Mouse (Mus musculus): ENCODE measurements around the gene Tmem120b. TPM values are rescaled to one million over a fixed set of nuclear protein-coding genes. Genes with fewer than 3 reads are reported as not detected.

The Tmem120b gene
- 2.3 and 2.6 TPM in 2 replicates for total RNA-seq (2023)

DNA sequence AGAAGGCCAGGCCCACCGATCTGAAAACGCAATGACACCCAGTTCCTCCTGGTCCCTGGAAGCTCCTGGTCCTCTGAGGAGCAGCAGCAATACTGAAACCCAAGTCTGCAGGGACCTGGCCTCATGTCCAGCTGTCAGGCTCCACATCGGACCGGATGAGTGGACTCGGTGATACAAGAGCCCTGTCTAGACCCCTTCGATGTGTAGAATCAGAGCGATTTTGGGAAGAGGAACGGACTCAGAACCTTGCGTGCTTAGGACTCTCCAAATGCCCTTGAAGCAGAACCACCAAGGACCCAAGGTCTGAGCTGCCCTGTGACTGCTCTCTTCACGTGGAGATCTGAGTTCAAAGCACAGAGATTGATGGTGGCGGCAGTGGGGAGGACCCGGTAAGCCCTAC, at the start of gene Tmem120b:
Tmem120b (plus strand) TSS at position 301 of the 400 bp plus-strand sequence.

DNA sequence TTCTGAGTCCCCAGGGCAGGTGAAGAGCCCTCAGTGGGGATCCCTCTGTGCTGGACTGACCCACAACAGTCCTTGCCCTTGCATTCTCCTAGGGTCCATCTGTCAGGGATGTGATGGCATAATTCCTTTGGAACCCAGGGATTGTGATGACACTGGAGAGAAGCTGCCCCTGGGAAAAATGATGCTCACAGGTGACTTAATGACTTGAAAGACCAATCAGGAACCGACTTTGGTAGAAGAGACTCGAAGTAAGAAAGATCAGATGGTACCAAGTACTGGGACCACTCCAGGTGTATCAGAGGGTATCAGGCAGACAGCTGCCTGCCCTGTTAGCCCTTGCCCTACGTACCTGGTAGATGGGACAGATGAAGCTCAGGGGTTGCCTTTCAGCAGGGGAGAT, 21.3 kb upstream of the Tmem120b start, which contains the start of gene Morn3:
Morn3 (minus strand) TSS at position 101 of the 400 bp plus-strand sequence.

DNA sequence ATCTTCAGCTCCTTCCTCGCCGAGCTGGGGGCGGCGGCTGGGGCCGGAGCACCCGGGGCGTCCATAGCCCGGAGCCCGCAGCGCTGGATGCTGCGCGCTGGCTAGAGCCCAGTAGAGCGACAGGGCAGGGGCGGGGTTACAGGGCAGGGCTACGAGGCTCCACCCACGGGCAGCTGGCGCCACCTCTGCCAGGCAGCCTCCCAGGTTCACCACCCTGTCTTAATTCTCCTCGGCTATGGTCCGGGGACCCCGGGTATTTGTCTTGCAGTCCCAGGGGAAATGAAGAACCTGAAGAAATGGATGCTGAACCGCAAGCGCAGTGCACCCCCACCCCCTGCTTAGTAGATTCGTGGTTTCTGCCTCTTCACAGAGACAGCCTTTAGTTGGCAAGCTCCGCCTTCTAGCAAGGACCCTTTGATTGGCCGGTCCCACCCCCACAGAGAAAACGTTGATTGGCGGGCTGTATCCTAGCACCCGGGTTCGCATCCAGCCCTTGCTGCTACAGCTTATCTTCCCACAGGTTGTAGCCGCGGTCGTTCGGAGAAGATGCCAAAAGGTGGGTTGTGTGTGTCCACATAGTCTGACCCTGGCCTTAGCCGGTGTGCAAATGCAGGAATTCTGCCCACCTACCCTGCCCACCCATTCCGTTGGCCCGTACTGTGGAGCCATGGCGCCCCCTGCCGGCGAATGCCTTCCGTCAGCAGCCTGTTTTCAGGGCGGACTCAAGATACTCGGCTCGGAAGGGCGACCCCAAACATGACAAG, 64.3 kb downstream of the Tmem120b start, which contains the start of gene Rhof:
Rhof (minus strand) TSS at position 385 of the 764 bp plus-strand sequence.

DNA sequence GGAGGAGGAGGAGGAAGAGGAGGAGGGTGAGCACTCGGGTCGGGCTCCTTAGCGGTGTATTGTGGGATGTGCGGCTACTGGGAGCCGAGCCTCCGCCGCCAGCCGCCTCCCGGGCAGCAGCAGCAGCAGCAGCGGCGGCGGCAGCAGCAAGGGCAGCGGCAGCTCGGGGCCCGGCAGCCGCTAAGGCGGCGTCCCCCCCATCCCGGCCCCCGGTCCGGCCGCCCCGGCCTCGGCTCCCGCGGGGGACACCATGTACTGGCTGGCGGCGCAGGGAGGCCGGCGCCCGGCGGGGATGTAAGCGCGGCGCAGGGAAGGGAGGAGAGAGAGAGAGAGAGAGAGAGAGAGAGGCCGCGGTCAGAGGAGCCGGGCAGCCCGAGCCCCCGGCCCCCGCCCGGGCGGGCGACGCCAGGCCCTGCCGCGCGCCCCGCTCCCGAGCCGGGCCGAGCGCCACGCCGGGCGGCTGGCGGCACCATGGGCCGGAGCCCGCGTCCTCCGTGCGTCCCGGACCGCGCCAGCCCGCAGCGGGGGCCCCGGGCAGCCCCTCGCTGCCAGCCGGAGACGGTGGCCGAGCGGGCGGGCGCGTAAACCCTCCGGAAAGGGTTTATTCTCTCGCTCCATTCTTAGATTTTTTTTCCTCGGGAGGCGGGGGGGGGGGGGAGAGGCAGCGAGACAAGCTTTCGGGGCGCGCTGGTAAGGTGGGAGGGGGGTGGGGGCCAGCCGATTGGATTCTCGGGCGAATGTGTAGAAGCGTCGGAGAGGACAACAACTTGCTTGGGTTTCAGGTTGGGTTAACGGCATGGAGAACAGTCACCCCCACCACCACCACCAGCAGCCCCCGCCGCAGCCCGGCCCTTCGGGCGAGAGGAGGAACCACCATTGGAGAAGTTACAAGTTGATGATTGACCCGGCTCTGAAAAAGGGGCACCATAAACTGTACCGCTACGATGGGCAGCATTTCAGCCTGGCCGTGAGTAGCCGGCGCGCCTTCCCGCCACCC, 74.2 kb downstream of the Tmem120b start, which contains the start of gene Setd1b:
Setd1b (plus strand) TSS at position 33 of the 997 bp plus-strand sequence.

Other genes with a start within 250 kb of the Tmem120b start
- gene Anapc5, start 247.1 kb upstream of the Tmem120b start, total RNA-seq (2023): 117 and 180 TPM in 2 replicates
- 44.0 and 62.0 TPM in 2 replicates for gene Rnf34, start 218.4 kb upstream of the Tmem120b start, total RNA-seq (2023)
- 14.1 and 25.2 TPM in 2 replicates for gene Kdm2b, start 78.6 kb upstream of the Tmem120b start, total RNA-seq (2023)
- gene Orai1, start 53.3 kb upstream of the Tmem120b start, total RNA-seq (2023): 65.7 and 80.8 TPM in 2 replicates
- gene Morn3, start 21.4 kb upstream of the Tmem120b start, total RNA-seq (2023): not detected in 2 replicates
- 15.2 and 17.6 TPM in 2 replicates for gene Rhof, start 64.3 kb downstream of the Tmem120b start, total RNA-seq (2023)
- gene Setd1b, start 73.8 kb downstream of the Tmem120b start, total RNA-seq (2023): 65.5 and 78.3 TPM in 2 replicates
- gene Psmd9, start 101.0 kb downstream of the Tmem120b start, total RNA-seq (2023): 12.8 and 16.4 TPM in 2 replicates
- not detected in 2 replicates for gene Hpd, start 114.3 kb downstream of the Tmem120b start, total RNA-seq (2023)
- 0.20 and 0.22 TPM in 2 replicates for gene Wdr66, start 183.7 kb downstream of the Tmem120b start, total RNA-seq (2023)